Mouse (Mus musculus) thymus, postnatal 0 days (tissue): ENCODE results near the gene Irs3. TPM values are rescaled to one million over a fixed set of nuclear protein-coding genes. Genes with fewer than 3 reads are reported as not detected.

ENCODE experiments used
- DNase-seq: peaks from one replicate; pipeline ENCODE4 v3.0.0-alpha.2; 2015; ENCODE audit warnings: low spot score
- polyA plus RNA-seq: library from polyadenylated mRNA; unstranded; fragments of >200 nt; fragmentation: Nextera tagmentation; extraction: Ambion mirVana; gene quantifications from 2 replicates; pipeline ENCODE4 v1.2.1, GENCODE M21; 2015

The Irs3 gene
- polyA plus RNA-seq, 1 experiment from 2014 or later = not detected

DNA sequence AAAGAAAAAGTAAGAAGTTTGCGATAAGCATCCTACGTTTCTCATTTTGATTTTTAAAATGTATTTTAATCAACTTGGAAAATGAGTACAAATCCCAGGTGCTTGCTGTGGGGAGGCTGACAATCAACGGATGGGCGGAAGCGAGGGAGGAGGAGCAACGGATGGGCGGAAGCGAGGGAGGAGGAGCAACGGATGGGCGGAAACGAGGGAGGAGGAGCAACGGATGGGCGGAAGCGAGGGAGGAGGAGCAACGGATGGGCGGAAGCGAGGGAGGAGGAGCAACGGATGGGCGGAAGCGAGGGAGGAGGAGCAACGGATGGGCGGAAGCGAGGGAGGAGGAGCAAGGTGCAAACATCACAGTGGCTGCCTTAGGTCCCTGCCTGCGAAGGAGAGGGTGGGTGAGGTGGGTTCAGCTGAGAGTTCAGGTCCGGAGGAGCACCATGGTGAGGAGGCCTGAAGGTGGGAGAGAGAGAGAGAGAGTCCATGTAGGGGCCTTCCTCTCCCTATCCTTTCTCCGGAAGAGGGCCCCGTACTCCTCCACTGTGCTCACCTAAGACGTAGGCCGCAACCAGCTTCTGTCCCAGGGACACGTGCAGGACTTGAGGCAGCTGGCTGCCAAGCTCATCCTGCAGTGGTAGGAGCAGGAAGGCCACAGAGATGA is 48.8 kb downstream of the Irs3 start:
- DNase-seq = peak; percentile 62

DNA sequence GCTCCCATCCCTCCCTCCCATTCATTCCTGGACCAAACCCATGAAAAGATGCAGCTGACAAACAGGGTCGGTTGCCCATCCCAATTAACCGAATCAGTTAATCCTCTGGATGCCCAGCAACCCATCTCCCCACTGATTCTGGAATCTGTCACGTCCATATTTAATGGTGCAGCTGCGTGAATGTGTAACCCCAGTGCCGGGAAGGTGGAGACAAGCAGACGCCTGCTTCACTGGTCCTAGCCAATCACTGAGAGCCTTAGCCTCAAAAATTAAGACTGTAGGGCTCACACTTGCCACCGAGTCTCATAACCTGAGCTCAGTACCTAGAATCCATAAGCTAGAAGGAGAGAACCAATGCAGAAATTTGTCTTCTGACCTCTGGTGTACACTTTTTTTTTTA is 49.6 kb downstream of the Irs3 start:
- DNase-seq = no peak

Other genes starting within 250 kb of the Irs3 start
- 0.01 and 0.08 TPM in 2 replicates for gene Zan, start 168.7 kb downstream of the Irs3 start, polyA plus RNA-seq
- gene Pop7, start 143.2 kb downstream of the Irs3 start, polyA plus RNA-seq = 84.6 and 90.0 TPM in 2 replicates
- gene Gigyf1, start 127.2 kb downstream of the Irs3 start, polyA plus RNA-seq = 10.5 and 15.9 TPM in 2 replicates
- not detected in 2 replicates for gene Epo, start 112.5 kb downstream of the Irs3 start, polyA plus RNA-seq
- gene Gnb2, start 112.2 kb downstream of the Irs3 start, polyA plus RNA-seq = 425 and 451 TPM in 2 replicates
- gene Actl6b, start 92.2 kb downstream of the Irs3 start, polyA plus RNA-seq = 0.14 TPM in 1 of 2 replicates, not detected in the other
- 0.98 and 1.2 TPM in 2 replicates for gene Tfr2, start 75.9 kb downstream of the Irs3 start, polyA plus RNA-seq
- gene Mospd3, start 44.7 kb downstream of the Irs3 start, polyA plus RNA-seq = 53.3 and 58.5 TPM in 2 replicates
- gene Pcolce, start 31.9 kb downstream of the Irs3 start, polyA plus RNA-seq = 18.6 and 21.1 TPM in 2 replicates
- 0.05 and 0.14 TPM in 2 replicates for gene Fbxo24, start 16.7 kb downstream of the Irs3 start, polyA plus RNA-seq
- gene Lrch4, start 16.6 kb downstream of the Irs3 start, polyA plus RNA-seq = 201 and 205 TPM in 2 replicates
- gene Gm20605, start 16.5 kb downstream of the Irs3 start, polyA plus RNA-seq = 16.7 and 20.8 TPM in 2 replicates
- 30.0 and 32.9 TPM in 2 replicates for gene Sap25, start 4.4 kb downstream of the Irs3 start, polyA plus RNA-seq
- 109 and 142 TPM in 2 replicates for gene Agfg2, start 39.0 kb upstream of the Irs3 start, polyA plus RNA-seq
- 7.2 and 8.8 TPM in 2 replicates for gene Nyap1, start 95.9 kb upstream of the Irs3 start, polyA plus RNA-seq
- 353 and 419 TPM in 2 replicates for gene Tsc22d4, start 100.0 kb upstream of the Irs3 start, polyA plus RNA-seq
- 69.4 and 69.6 TPM in 2 replicates for gene Ppp1r35, start 133.1 kb upstream of the Irs3 start, polyA plus RNA-seq
- 13.1 and 17.2 TPM in 2 replicates for gene Mepce, start 141.9 kb upstream of the Irs3 start, polyA plus RNA-seq
- 17.7 and 18.6 TPM in 2 replicates for gene Zcwpw1, start 142.1 kb upstream of the Irs3 start, polyA plus RNA-seq
- 1.4 and 1.8 TPM in 2 replicates for gene Pilra, start 190.6 kb upstream of the Irs3 start, polyA plus RNA-seq
- gene Pilrb1, start 212.4 kb upstream of the Irs3 start, polyA plus RNA-seq = 2.0 and 2.8 TPM in 2 replicates
- 1.6 and 1.8 TPM in 2 replicates for gene Pilrb2, start 226.1 kb upstream of the Irs3 start, polyA plus RNA-seq